Mouse (Mus musculus): ENCODE measurements around the gene Ttll4. TPM values are rescaled to one million over a fixed set of nuclear protein-coding genes. Genes with fewer than 3 reads are reported as not detected.

Gene Ttll4
- polyA plus RNA-seq, 1 experiment from 2014 or later: 48.6 TPM

- Histone ChIP-seq H3K9me3 (no peaks in the 10 kb centered on the region), H3K9ac (peak within 1 kb of the TSS; percentile 56), H3K4me2 (peak within 1 kb of the TSS; percentile 91), H3K4me3 (replicated peaks) (peak within 1 kb of the TSS; percentile 49), H3K4me1 (peaks cover 12% of the 10 kb centered on the region), H3K36me3 (replicated peaks) (no peaks in the 10 kb centered on the region), H3K27ac (no peak within 1 kb of the TSS), H3K27me3 (peaks cover 20% of the 10 kb centered on the region)
- no peak for ATAC-seq (ENCODE audit: low FRiP score)
- 4% methylated on average over 35 of the region's 35 CpGs for WGBS
Measured at GRCm38 (mm10) chr1:74713099-74713858, 51.7 kb downstream of the Ttll4 start, which contains the start of gene Cyp27a1. Cyp27a1 (plus strand) TSS chr1:74713574.

DNA sequence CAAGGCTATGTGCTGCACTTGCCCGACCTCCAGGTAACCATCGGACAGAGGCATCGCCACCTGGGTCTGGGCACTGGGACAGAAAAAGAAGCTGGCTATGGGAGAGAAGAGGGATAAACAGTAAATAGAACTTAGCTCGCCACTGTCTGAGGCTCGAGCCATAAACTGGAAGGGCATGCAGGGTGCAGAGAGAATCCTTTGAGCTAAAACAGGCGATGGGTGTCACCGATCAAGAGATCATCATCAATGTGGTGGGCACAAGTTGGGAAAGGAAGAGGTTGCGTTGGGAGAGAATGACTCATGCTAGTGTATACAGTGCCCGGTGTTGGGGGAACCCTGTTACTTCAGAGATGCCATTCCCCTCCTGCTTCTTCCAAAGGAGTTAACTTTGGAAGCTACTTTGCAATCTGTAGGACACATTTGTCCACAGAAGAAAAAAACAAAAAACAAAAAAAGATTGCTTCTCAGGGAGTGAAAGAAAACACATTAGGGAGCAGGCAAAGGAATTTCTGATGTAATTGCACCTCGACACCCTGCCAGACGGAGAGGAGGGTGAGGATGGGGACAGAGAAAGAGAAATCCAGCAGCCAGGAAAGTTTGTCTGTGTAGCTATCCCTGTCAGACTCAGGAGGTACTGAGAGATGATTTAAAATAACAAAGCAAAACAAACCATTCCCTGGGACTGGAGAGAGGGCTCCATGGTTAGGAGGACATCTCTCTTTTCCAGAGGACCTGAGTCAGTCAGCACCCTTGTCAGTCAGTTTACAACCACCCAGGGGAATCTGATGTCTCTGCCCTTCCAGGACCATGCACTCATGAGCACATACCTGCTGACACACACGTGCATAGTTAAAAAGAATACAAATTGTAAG, 52.5 kb downstream of the Ttll4 start:
- ATAC-seq (ENCODE audit: low FRiP score): no peak
- Histone ChIP-seq H3K9ac (peak overlapping the region; percentile 56), H3K27ac (no peak overlapping the region), H3K27me3 (peaks cover 20% of the 10 kb centered on the region), H3K9me3 (no peaks in the 10 kb centered on the region), H3K4me3 (replicated peaks) (peak overlapping the region; percentile 49), H3K36me3 (replicated peaks) (no peaks in the 10 kb centered on the region), H3K4me2 (peak overlapping the region; percentile 91), H3K4me1 (peaks cover 12% of the 10 kb centered on the region)
- WGBS: 39% methylated on average over 12 of the region's 12 CpGs

- H3K4me2 ChIP-seq: no peak overlapping the region
- WGBS: 50% methylated on average over 2 of the region's 2 CpGs
- H3K4me1 ChIP-seq: peaks cover 12% of the 10 kb centered on the region
- no peaks in the 10 kb centered on the region for H3K9me3 ChIP-seq
- no peak overlapping the region for H3K9ac ChIP-seq
- no peak overlapping the region for H3K4me3 ChIP-seq (replicated peaks)
- H3K36me3 ChIP-seq (replicated peaks): no peaks in the 10 kb centered on the region
- H3K27ac ChIP-seq: no peak overlapping the region
- peaks cover 20% of the 10 kb centered on the region for H3K27me3 ChIP-seq
- ATAC-seq (ENCODE audit: low FRiP score): no peak
Measured at GRCm38 (mm10) chr1:74714967-74715366, 53.4 kb downstream of the Ttll4 start.

DNA sequence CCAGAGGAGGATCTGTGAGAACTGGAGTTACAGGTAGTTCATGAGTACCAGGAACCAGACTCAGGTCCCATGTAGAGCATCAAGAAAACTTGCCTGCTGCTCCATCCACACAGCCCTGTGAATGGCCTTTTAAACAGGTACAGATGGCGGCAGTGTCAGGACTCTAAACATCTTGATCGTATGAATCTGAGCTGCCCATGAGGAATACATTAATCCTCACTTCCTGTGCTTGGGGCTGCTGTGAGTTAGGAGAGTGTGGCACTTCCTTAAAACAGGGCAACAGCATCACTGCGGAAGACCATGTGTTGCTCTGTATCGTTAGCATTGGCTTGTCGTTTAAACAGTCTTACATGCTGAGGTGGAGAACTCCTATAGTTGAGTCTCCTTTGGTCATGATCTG, 53.9 kb downstream of the Ttll4 start:
- H3K9ac ChIP-seq: no peak overlapping the region
- WGBS: 82% methylated on average over 5 of the region's 5 CpGs
- peaks cover 20% of the 10 kb centered on the region for H3K27me3 ChIP-seq
- no peak for ATAC-seq (ENCODE audit: low FRiP score)
- no peaks in the 10 kb centered on the region for H3K36me3 ChIP-seq (replicated peaks)
- peaks cover 12% of the 10 kb centered on the region for H3K4me1 ChIP-seq
- H3K4me3 ChIP-seq (replicated peaks): no peak overlapping the region
- no peak overlapping the region for H3K4me2 ChIP-seq
- no peaks in the 10 kb centered on the region for H3K9me3 ChIP-seq
- no peak overlapping the region for H3K27ac ChIP-seq

DNA sequence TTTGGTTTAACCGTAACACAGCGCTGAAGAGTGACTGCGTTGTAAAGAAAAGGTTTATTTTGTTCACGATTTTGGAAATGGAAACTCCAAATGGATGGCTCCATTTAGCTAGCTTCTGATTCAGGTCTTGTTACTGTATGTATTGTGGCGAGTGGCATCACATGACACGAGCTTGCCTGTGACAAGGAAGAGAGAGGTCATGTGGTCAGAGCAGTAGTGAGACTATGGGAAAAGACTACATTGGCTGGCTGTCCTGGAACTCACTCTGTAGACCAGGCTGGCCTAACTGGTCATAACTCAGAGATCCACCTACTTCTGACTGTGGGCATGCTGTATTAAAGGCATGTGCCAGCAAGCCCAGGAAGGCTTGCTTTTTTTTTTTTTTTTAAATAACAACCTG, 54.3 kb downstream of the Ttll4 start:
- WGBS: 86% methylated on average over 6 of the region's 6 CpGs
- Histone ChIP-seq H3K9ac (no peak overlapping the region), H3K4me3 (replicated peaks) (no peak overlapping the region), H3K4me2 (no peak overlapping the region), H3K36me3 (replicated peaks) (no peaks in the 10 kb centered on the region), H3K4me1 (peaks cover 12% of the 10 kb centered on the region), H3K27ac (no peak overlapping the region), H3K27me3 (peaks cover 20% of the 10 kb centered on the region), H3K9me3 (no peaks in the 10 kb centered on the region)
- no peak for ATAC-seq (ENCODE audit: low FRiP score)

GRCm38 (mm10) chr1:74718113-74718512, 56.6 kb downstream of the Ttll4 start:
- H3K27me3 ChIP-seq: peaks cover 18% of the 10 kb centered on the region
- no peak overlapping the region for H3K4me3 ChIP-seq (replicated peaks)
- H3K9ac ChIP-seq: no peak overlapping the region
- no peak overlapping the region for H3K27ac ChIP-seq
- H3K9me3 ChIP-seq: no peaks in the 10 kb centered on the region
- peaks cover 7% of the 10 kb centered on the region for H3K4me1 ChIP-seq
- H3K4me2 ChIP-seq: no peak overlapping the region
- no peaks in the 10 kb centered on the region for H3K36me3 ChIP-seq (replicated peaks)
- no peak for ATAC-seq (ENCODE audit: low FRiP score)
- WGBS: 87% methylated on average over 8 of the region's 8 CpGs

- Histone ChIP-seq H3K4me3 (replicated peaks) (no peak overlapping the region), H3K27me3 (peaks cover 8% of the 10 kb centered on the region), H3K36me3 (replicated peaks) (no peaks in the 10 kb centered on the region), H3K9me3 (no peaks in the 10 kb centered on the region), H3K9ac (no peak overlapping the region), H3K4me2 (no peak overlapping the region), H3K27ac (no peak overlapping the region), H3K4me1 (no peaks in the 10 kb centered on the region)
- WGBS: 73% methylated on average over 3 of the region's 3 CpGs
- ATAC-seq (ENCODE audit: low FRiP score): no peak
Measured at GRCm38 (mm10) chr1:74719281-74719680, 57.7 kb downstream of the Ttll4 start.

- ATAC-seq (ENCODE audit: low FRiP score): no peak
- Histone ChIP-seq H3K36me3 (replicated peaks) (no peaks in the 10 kb centered on the region), H3K4me3 (replicated peaks) (no peak overlapping the region), H3K4me2 (no peak overlapping the region), H3K4me1 (no peaks in the 10 kb centered on the region), H3K27me3 (no peaks in the 10 kb centered on the region), H3K9ac (no peak overlapping the region), H3K9me3 (no peaks in the 10 kb centered on the region), H3K27ac (no peak overlapping the region)
- WGBS: 83% methylated on average over 6 of the region's 6 CpGs
Measured at GRCm38 (mm10) chr1:74721657-74722056, 60.1 kb downstream of the Ttll4 start.

DNA sequence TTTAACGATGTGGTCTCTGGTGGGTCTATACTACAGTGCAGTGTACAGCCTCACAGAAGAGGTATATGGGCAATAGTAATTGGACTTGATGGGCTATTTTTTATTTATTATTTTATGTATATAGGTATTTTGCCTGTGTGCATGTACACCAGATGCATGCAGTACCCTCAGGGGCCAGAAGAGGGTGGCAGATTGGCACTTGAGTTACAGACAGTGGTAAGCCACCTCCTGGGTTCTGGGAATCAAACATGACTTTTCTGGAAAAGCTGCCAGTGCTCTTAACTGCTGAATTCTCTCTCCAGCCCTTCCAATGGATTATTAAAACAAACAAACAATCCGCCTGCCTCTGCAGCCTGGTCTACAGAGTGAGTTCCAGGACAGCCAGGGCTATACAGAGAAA, 62.2 kb downstream of the Ttll4 start:
- Histone ChIP-seq H3K4me2 (no peak overlapping the region), H3K27ac (no peak overlapping the region), H3K9ac (no peak overlapping the region), H3K4me1 (no peaks in the 10 kb centered on the region), H3K27me3 (no peaks in the 10 kb centered on the region), H3K9me3 (no peaks in the 10 kb centered on the region), H3K36me3 (replicated peaks) (no peaks in the 10 kb centered on the region), H3K4me3 (replicated peaks) (no peak overlapping the region)
- ATAC-seq (ENCODE audit: low FRiP score): no peak
- WGBS: 75% methylated on average over 2 of the region's 2 CpGs

DNA sequence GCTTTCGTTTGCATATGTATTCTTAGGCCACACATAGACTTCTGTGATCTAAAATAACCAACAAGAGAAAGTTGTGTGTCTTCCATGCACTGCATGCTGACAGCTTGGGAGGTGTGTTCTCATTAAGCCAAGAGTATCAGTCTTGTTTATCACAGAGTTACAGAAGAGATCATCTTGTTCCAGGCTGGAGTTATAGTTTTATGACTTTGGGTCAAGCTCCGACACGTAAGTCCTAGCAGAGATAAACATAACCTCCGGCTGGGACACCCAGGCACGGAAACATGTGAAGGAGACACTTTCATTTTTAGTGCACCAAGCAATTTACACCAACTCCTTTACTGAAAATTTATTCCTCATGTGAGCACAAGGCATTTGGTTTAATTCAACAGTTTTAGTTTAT, 64.6 kb downstream of the Ttll4 start:
- ATAC-seq (ENCODE audit: low FRiP score): no peak
- Histone ChIP-seq H3K9ac (no peak overlapping the region), H3K9me3 (no peaks in the 10 kb centered on the region), H3K4me1 (no peaks in the 10 kb centered on the region), H3K27ac (no peak overlapping the region), H3K4me3 (replicated peaks) (no peak overlapping the region), H3K27me3 (no peaks in the 10 kb centered on the region), H3K4me2 (no peak overlapping the region), H3K36me3 (replicated peaks) (no peaks in the 10 kb centered on the region)
- 85% methylated on average over 5 of the region's 5 CpGs for WGBS

GRCm38 (mm10) chr1:74726674-74727073, 65.1 kb downstream of the Ttll4 start:
- H3K4me1 ChIP-seq: no peaks in the 10 kb centered on the region
- no peaks in the 10 kb centered on the region for H3K36me3 ChIP-seq (replicated peaks)
- no peak overlapping the region for H3K4me3 ChIP-seq (replicated peaks)
- no peak for ATAC-seq (ENCODE audit: low FRiP score)
- no peaks in the 10 kb centered on the region for H3K9me3 ChIP-seq
- WGBS: 86% methylated on average over 5 of the region's 5 CpGs
- H3K27ac ChIP-seq: no peak overlapping the region
- no peaks in the 10 kb centered on the region for H3K27me3 ChIP-seq
- H3K9ac ChIP-seq: no peak overlapping the region
- H3K4me2 ChIP-seq: no peak overlapping the region

DNA sequence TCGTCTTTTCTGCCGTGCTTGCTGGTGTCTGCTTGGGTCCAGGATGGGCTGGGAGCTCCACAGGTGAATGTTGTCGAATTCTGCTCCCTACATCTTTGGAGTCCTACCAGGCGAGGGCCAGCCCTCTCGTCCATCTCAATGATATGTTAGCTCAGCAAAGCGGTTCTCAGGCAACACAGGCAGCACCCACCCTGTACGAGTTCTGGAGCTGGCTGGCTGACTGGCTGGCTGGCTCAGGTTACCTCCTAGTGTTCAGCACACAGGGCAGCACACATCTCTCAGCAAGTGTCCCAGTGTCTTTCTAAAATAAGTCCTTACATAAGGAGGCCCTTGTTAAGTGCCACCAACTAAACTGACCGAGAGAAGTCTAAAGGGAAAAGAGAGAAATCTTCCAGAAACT, 66.9 kb downstream of the Ttll4 start:
- Histone ChIP-seq H3K9me3 (no peaks in the 10 kb centered on the region), H3K27me3 (no peaks in the 10 kb centered on the region), H3K4me2 (no peak overlapping the region), H3K36me3 (replicated peaks) (no peaks in the 10 kb centered on the region), H3K4me1 (no peaks in the 10 kb centered on the region), H3K4me3 (replicated peaks) (no peak overlapping the region), H3K27ac (no peak overlapping the region), H3K9ac (no peak overlapping the region)
- ATAC-seq (ENCODE audit: low FRiP score): no peak
- WGBS: 82% methylated on average over 8 of the region's 8 CpGs

Measured in forebrain, embryonic 12.5 days (tissue).